Mouse (Mus musculus) hematopoietic stem cell, adult 5-6 weeks (primary cell): ENCODE data around the gene Wdr45. TPM values are rescaled to one million over a fixed set of nuclear protein-coding genes. Genes with fewer than 3 reads are reported as not detected.

Source experiments
- ATAC-seq, 2 experiments: fragments of 125-278 bp in 1 of 2; replicated peaks in 1 of 2; 2 replicates each; pipeline ENCODE4 v1.8.0; 2016 to 2017; ENCODE audit warnings: inconsistent platforms in 2 of 2, mild to moderate bottlenecking in 2 of 2, moderate number of reproducible peaks in 2 of 2, low read depth in 1 of 2, moderate TSS enrichment in 1 of 2; ENCODE audit not compliant: low FRiP score in 2 of 2, poor library complexity in 2 of 2, severe bottlenecking in 2 of 2, insufficient read depth in 1 of 2, low TSS enrichment in 1 of 2
- total RNA-seq: library from RNA; stranded (forward); fragments of 172-1452, 232-1000 nt; gene quantifications from 2 replicates; pipeline ENCODE4 v1.2.3, GENCODE M21; 2017

Gene Wdr45
- 31.2 and 46.8 TPM in 2 replicates for total RNA-seq

DNA sequence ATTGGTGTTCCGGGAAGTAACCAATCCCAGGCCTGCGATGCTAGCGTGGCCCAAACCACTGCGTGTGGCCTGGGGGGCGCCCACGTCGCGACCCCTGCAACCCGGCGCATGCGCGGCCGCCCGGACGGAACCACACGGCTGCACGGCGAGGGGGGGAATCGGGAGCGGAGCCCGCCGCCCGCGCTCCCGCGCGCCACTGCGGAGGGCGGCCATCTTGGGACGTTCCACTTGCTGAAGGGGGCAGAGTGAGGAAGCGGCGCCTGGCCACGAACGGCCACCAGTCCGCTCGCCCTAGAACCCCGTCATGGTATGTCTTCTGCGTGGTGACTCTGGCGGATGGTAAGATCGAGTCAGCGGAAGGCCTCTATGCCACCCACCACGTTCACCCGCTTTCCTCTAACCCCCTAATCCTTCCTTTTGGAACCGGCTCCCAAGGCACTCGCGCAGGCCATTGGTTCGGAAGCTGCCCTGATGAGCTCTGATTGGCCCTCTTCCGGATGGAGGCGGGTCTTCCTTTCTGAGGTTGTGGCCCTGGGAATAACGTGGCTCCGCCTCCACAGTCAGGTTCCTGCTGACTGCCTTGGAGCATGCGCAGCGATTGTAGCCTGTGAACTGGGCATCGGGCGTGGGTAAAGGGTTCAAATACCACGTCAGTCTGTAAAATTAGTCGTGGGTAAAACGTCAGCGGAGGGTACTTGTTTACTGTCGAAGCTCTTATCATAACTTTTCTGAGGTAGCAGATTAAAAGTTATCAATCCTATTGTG, at the start of gene Wdr45:
Gene Wdr45 (plus strand): TSS at position 199 of the 765 bp plus-strand sequence.
- peak; percentile 95 to 99 for ATAC-seq

- ATAC-seq = no peak
These were observed 49.3 kb upstream of the Wdr45 start for GRCm38 (mm10) chrX:7664791-7665190.

GRCm38 (mm10) chrX:7665739-7666502, 48.2 kb upstream of the Wdr45 start:
- ATAC-seq = no peak

- ATAC-seq = peak; percentile 42 to 61
These were observed 43.7 kb upstream of the Wdr45 start for GRCm38 (mm10) chrX:7670390-7670881.

DNA sequence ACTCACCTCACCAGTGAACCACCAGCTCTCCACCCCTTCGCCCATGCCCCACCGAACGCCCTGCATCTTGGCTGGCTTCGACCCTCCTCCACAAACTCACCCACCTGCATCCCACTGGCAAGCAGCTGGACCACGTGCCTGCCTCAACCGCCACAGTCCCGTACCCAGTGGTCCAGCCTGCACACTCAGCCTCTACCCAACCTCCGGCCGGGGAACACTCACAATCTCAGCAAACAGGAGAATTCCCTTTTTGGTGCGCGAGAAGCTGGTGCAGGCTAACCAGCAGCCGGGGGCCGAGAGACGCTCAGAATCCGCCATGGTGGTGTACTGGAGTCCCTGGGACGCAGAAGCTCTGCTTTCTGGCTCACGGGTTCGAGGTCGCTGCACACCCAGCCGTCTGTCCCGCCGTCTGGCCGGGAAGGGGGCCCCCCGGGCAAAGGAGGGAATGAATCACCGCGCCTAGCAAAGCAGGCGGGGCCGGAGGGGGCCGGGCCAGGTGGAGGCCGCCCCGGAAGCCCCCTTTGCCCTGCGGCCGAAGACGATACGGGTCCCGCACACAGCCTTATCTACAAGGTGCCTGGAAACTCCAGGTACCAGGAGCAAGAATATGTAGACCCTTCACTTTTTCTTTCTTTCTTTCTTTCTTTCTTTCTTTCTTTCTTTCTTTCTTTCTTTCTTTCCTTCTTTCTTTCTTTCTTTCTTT, 43.1 kb upstream of the Wdr45 start, which contains the start of gene Plp2:
Gene Plp2 (minus strand): TSS at position 470 of the 703 bp plus-strand sequence.
- ATAC-seq = 0 out of 4 replicates have a peak, but pooled peaks have one; percentile 15 to 19

DNA sequence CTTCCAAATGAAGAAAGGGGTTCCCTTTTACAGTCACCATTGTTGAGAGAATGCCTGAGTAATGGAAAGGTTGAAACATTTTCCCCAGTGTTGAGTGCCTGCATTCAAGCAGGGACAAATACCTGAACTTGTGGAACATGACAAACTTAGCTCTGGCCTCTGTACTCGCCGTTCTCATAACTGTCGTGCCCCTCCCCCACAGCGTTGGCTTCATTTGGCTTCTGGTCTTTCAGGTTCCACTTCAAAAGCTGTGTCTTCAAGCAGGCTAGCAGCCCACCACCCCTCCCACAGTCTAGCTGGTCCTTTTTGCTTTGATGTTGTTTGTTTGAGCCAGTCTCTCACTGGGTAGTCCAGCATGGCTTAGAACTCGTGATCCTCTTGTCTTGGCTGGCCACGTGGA, 41.4 kb upstream of the Wdr45 start:
- ATAC-seq = no peak

- peak; percentile 60 to 62 for ATAC-seq
These were observed 40.4 kb upstream of the Wdr45 start for GRCm38 (mm10) chrX:7673578-7674281.

DNA sequence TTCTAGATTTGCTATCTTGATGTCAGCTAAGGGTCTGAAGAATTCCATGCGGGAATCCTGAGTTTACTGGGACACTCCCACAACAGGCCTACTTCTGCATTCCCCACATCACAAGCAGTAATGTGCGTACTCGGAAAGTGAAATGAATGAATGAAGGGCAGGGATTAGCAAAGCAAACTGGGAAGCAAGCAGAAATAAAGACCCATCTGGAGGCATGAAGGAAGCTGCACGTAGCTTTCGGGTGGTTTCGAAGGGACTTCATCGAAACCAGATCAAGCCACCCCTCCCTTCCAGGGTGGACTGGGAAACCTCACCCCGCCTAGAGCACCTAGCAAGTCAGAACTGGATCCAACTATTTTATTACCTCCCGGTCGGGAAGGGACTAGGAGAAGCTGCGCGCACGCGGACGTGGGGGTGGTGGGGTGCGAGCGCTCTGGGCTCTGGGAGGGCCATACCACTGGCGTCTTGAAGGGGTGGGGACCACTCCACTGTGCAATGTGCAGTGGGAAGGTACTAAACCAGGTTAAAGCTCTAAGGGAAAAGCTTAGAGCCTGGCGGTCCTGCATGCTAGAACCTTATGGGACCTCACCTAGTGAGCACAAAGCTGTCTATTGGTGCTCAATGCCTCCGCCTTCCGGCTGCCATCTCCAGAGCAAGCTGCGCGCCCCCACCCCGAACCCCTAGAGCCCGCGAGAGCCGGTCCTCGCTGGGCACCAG, 39.7 kb upstream of the Wdr45 start:
- ATAC-seq = no peak

- no peak for ATAC-seq
These were observed 39.1 kb upstream of the Wdr45 start for GRCm38 (mm10) chrX:7675001-7675380.

DNA sequence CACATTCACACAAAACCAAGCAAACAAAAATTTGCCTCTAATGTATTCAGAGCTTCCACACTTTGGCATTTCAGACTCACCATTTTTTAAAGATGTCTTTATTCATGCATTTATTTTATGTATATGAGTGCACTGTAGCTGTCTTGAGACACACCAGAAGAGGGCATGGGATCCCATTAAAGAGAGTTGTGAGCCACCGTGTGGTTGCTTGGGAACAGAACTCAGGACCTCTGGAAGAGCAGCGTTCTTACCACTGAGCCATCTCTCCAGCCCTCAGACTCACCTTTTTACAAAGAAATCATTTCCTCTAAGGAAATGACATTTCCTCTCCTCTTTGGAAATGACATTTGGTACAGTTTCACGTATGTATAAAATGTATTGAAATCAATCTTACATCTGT, 35.1 kb upstream of the Wdr45 start:
- no peak for ATAC-seq

GRCm38 (mm10) chrX:7679405-7680056, 34.6 kb upstream of the Wdr45 start:
- ATAC-seq = peak; percentile 96 to 98

GRCm38 (mm10) chrX:7680057-7680412, 34.1 kb upstream of the Wdr45 start:
- peak in 1 of 2 experiments; percentile 21; a peak in 1 of 4 replicates for ATAC-seq

DNA sequence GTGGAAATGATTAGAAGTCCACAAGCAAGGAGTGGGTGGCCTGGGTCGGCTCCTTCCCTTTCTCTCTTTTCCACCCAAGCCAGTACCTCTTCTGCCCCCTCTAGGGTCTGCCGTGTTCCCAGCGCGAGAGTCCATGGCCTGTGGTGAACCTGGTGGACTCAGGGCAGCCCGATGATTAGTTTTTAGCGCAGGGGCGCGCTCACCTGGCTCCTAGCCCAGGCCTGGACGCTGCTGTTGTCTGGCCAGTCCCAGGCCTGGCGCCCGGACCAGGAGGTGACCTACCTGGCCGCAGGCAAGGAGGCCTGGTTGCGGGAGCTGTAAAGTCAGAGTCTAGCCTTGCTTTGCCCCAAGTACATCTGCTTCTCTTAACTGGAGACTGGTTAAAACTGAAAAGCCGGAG, 33.3 kb upstream of the Wdr45 start, which contains the start of gene Magix:
Gene Magix (minus strand): TSS at position 388 of the 400 bp plus-strand sequence.
- no peak for ATAC-seq

DNA sequence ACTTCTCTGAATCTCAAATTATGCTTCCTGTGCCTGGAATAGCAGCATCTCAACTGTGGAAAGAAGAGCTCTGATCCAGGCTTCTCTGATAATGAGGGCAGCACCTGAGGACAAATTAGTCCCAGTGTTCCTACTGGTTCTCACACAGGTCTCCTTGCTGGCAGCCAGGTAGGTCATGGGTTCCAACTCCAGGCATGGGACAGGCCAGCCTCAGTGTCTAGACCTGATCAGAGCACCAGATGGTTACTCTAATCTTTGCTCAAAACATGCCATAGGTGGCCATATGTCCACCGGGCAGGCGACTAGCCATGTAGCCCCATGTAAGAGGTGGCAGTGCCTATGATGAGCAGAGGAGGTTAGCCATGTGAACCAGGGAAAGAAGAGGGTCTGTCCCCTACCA, 25.8 kb upstream of the Wdr45 start:
- no peak for ATAC-seq

DNA sequence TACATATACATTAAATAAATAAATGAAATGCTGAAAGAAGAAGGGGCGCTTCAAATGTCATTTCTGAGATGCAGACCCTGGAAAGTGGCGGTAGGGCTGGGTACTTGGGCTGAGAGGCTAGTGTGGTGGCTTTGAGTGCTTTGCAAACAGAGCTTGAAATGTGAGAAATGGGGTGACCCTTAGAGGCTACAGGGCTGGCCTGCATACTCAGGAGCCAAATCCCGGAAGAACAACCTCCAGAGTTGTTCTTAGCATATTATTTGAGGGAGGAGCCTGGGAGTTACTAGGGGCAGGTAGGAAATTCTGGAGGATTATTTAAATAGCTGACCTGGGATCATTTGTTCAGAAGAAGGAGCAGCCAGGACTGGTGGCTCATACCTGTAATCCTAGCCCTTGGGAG, 23.6 kb upstream of the Wdr45 start:
- no peak for ATAC-seq

GRCm38 (mm10) chrX:7692862-7693261, 21.3 kb upstream of the Wdr45 start:
- ATAC-seq = peak; percentile 43 to 61; a peak in 2 of 4 replicates
